Mouse (Mus musculus) frontal cortex, postnatal 36 days (tissue): ENCODE data around the gene Dmbx1.

Experiments used
- DNase-seq, 2 experiments: peaks; one replicate each; pipeline ENCODE4 v3.0.0; 2022; ENCODE audit warnings: low spot score in 2 of 2

Dmbx1 gene

GRCm38 (mm10) chr4:115940681-115941080, 955 bp upstream of the Dmbx1 start:
- DNase-seq, result no peak

GRCm38 (mm10) chr4:115938276-115939160, 1.2 kb downstream of the Dmbx1 start:
- DNase-seq, result peak; percentile 43 to 71

- DNase-seq, result no peak
These were observed 2.4 kb downstream of the Dmbx1 start for GRCm38 (mm10) chr4:115937061-115937976.

GRCm38 (mm10) chr4:115936646-115937045, 3.1 kb downstream of the Dmbx1 start:
- no peak for DNase-seq

GRCm38 (mm10) chr4:115935835-115936581, 3.7 kb downstream of the Dmbx1 start:
- no peak for DNase-seq

- DNase-seq, result no peak
These were observed 8.1 kb downstream of the Dmbx1 start for GRCm38 (mm10) chr4:115931556-115932088.

- no peak for DNase-seq
These were observed 12.1 kb downstream of the Dmbx1 start for GRCm38 (mm10) chr4:115927637-115928036.

GRCm38 (mm10) chr4:115923262-115923880, 16.4 kb downstream of the Dmbx1 start:
- no peak for DNase-seq

GRCm38 (mm10) chr4:115922688-115923087, 17.0 kb downstream of the Dmbx1 start:
- no peak for DNase-seq

- no peak for DNase-seq
These were observed 19.8 kb downstream of the Dmbx1 start for GRCm38 (mm10) chr4:115919911-115920310.

GRCm38 (mm10) chr4:115911586-115911985, 28.1 kb downstream of the Dmbx1 start:
- no peak for DNase-seq

- peak in 1 of 2 experiments; percentile 27 for DNase-seq
These were observed 31.1 kb downstream of the Dmbx1 start for GRCm38 (mm10) chr4:115908641-115909040.

- no peak for DNase-seq
These were observed 31.7 kb downstream of the Dmbx1 start for GRCm38 (mm10) chr4:115907994-115908393.

- no peak for DNase-seq
These were observed 32.9 kb downstream of the Dmbx1 start for GRCm38 (mm10) chr4:115906791-115907190.

GRCm38 (mm10) chr4:115905701-115906100, 34.0 kb downstream of the Dmbx1 start:
- no peak for DNase-seq

- no peak for DNase-seq
These were observed 35.4 kb downstream of the Dmbx1 start for GRCm38 (mm10) chr4:115904375-115904774.

- DNase-seq, result peak; percentile 77 to 90
These were observed 36.9 kb downstream of the Dmbx1 start for GRCm38 (mm10) chr4:115902816-115903215.

GRCm38 (mm10) chr4:115897901-115898631, 41.7 kb downstream of the Dmbx1 start:
- DNase-seq, result no peak

GRCm38 (mm10) chr4:115894281-115894680, 45.4 kb downstream of the Dmbx1 start:
- no peak for DNase-seq

GRCm38 (mm10) chr4:115890553-115890952, 49.2 kb downstream of the Dmbx1 start, which contains the start of gene 6430628N08Rik:
TSS of gene 6430628N08Rik (plus strand) at chr4:115890665.
- no peak for DNase-seq
